Mouse (Mus musculus) hindbrain, postnatal 0 days (tissue): ENCODE data around the gene Hoxa10. TPM values are rescaled to one million over a fixed set of nuclear protein-coding genes. Genes with fewer than 3 reads are reported as not detected.
A peak's percentile ranks its signal among the peaks of the same experiment; 100 is the strongest.

Source experiments
- ATAC-seq: fragments of 200-750 bp; cut with Nextera tagmentation; 2 replicates; pipeline ENCODE4 v1.8.0; 2017; ENCODE audit warnings: mild to moderate bottlenecking, moderate TSS enrichment, moderate library complexity
- DNase-seq: peaks from one replicate; pipeline ENCODE4 v3.0.0-alpha.2; 2015; ENCODE audit warnings: low spot score
- H3K27ac ChIP-seq: fragments of 300-500 bp; sonication (generic); 2 replicates; pipeline ENCODE4 v1.5.1; 2014; ENCODE audit warnings: mild to moderate bottlenecking
- H3K27me3 ChIP-seq: fragments of 300-500 bp; sonication (generic); 2 replicates; pipeline ENCODE4 v1.6.1; 2014; ENCODE audit warnings: low read length, mixed read lengths; ENCODE audit not compliant: insufficient read depth
- H3K36me3 ChIP-seq: fragments of 300-500 bp; sonication (generic); 2 replicates; pipeline ENCODE4 v1.6.1; 2014; ENCODE audit warnings: low read length, mixed read lengths; ENCODE audit not compliant: insufficient read depth
- H3K4me1 ChIP-seq: fragments of 300-500 bp; sonication (generic); 2 replicates; pipeline ENCODE4 v1.6.1; 2014; ENCODE audit warnings: antibody characterized with exemption, low read length, mixed read lengths; ENCODE audit not compliant: insufficient read depth
- H3K4me2 ChIP-seq: fragments of 300-500 bp; sonication (generic); 2 replicates; pipeline ENCODE4 v1.6.1; 2014; ENCODE audit warnings: low read depth, mild to moderate bottlenecking, low read length, moderate library complexity, mixed read lengths
- H3K4me3 ChIP-seq: fragments of 300-500 bp; sonication (generic); 2 replicates; pipeline ENCODE4 v1.5.1; 2014; ENCODE audit warnings: low read length
- H3K9ac ChIP-seq: fragments of 300-500 bp; sonication (generic); replicated peaks from 2 replicates; pipeline ENCODE4 v1.6.1; 2014; ENCODE audit warnings: mild to moderate bottlenecking, low read length, moderate library complexity, mixed read lengths
- H3K9me3 ChIP-seq: fragments of 300-500 bp; sonication (generic); 2 replicates; pipeline ENCODE4 v1.6.1; 2016; ENCODE audit warnings: low read length, mixed read lengths
- CTCF ChIP-seq: IDR thresholded peaks from 2 replicates; pipeline ENCODE4 v1.5.1; 2016; ENCODE audit warnings: antibody characterized with exemption, control low read depth, low read depth
- WGBS: fragments of 180-500 bp; shearing (Covaris S2); extraction: QIAGEN DNeasy Blood & Tissue Kit; methylation state at CpG from one replicate; pipeline ENCODE4 v1.1.7; 2014; 5-methylcytosine and 5-hydroxymethylcytosine counted together
- polyA plus RNA-seq: library from polyadenylated mRNA; unstranded; fragments of >200 nt; fragmentation: Nextera tagmentation; extraction: Ambion mirVana; gene quantifications from 2 replicates; pipeline ENCODE4 v1.2.1, GENCODE M21; 2015
- total RNA-seq: library from RNA; depleted of rRNA; stranded (reverse); fragments of >200 nt; gene quantifications from 2 replicates; pipeline ENCODE4 v1.2.3, GENCODE M21; 2014

Gene Hoxa10
- total and polyA plus RNA-seq, 2 experiments from 2014 or later, result not detected

DNA sequence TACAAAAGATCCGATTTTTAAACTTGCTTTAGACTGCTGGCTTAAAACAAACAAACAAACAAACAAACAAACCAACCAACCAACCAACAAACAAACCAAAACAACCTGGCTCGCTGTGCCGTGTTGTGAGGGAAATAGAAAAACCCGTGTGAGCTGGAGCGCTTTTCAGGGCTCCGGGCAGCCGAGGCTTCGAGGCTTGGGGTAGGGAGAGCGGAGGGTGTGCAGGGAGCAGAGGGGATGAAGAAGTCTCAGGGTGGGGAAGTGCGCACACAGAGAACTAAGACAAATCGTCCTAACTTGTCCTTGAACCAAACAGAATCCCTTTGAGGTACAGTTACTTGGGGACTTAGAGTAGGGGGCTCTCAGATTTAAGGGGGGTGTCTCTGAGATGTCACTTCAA is 33.9 kb upstream of the Hoxa10 start:
- ATAC-seq (no peak), DNase-seq (no peak)
- H3K36me3 ChIP-seq, result no peaks in the 10 kb centered on the region
- peaks cover 79% of the 10 kb centered on the region for H3K27me3 ChIP-seq
- TF ChIP-seq CTCF, result no peak
- H3K4me2 ChIP-seq, result no peak overlapping the region
- no peak overlapping the region for H3K27ac ChIP-seq
- no peaks in the 10 kb centered on the region for H3K9me3 ChIP-seq
- H3K4me3 ChIP-seq, result no peak overlapping the region
- H3K9ac ChIP-seq, result no peak overlapping the region
- 2% methylated on average over 11 of the region's 11 CpGs for WGBS
- H3K4me1 ChIP-seq, result no peaks in the 10 kb centered on the region

DNA sequence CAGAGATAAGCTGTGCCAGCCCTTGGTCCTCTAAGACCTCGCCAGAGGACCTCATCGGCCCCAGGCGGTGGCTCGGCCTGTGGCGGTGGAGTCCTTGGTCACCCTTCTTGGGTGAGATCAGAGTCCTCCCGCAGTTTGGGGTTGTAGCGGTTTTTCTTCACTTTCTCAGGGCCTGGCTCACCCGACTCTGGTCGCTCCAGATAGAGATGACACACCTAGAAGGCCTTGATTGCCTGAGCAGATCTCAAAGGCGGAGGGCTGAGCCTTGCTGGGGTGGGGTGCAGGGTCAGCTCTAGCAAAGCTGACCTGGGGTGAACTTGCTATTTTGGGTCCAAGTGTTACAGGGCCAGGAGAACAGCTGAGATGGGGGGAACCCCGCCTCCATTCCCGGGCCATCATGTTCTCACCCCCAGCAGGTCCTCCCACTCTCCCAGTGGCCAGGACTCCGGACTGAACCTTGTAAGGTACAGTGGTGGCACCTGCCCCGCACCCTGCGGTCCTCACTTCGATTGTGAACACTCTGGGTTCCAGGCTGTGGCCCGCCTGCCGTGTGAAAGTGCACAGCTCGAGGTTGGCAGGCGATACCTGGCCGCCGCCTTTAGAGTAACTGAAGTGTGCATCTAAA is 33.1 kb upstream of the Hoxa10 start:
- Histone ChIP-seq H3K27ac (no peak overlapping the region), H3K9ac (no peak overlapping the region), H3K4me2 (no peak overlapping the region), H3K9me3 (no peaks in the 10 kb centered on the region), H3K27me3 (peaks cover 87% of the 10 kb centered on the region), H3K4me3 (no peak overlapping the region), H3K36me3 (no peaks in the 10 kb centered on the region), H3K4me1 (no peaks in the 10 kb centered on the region)
- 4% methylated on average over 22 of the region's 22 CpGs for WGBS
- ATAC-seq (no peak), DNase-seq (no peak)
- TF ChIP-seq CTCF, result no peak

DNA sequence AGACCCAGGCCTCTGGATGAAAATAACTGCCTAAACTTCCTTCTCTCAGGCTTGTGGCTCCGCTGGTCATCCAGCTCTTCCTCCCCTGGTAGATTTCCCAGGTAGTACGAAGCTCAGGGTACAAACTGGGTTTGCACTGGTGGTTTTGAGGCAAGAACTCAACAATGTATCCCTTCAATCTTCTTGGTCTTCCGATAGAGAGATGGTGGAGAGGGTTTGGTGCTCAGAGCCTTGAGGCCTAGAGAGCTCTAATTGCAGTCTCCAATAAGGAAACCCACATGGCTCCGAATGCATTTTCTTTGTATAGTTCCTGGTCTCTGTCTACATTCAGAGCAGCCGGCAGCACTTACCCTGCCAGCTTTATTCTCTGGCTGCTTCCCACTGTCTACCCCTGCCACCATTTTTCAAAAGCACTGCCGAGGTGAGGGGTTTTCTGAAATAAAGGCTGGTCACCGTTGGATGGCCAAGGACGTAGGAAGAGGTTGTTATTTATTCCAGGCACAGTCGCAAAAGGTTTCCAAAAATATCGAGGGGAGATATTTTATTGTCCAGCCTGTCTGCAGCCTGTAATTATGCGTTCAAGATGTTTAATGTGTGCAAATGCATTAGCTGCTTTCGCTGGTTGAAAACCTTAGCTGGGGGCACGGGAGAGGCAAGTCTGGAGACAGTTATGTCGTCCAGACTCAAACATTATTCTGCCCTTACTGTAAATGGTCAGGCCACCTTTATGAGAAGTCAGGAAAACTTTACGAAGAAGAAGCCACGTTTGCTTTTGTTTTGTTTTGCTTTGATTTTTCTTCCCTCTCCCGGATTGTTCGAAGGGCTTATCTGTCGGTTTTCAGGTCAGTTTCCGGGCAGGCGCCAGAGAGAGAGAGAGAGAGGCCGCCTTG is 32.4 kb upstream of the Hoxa10 start:
- no peak for TF ChIP-seq CTCF
- no peak for DNase-seq

DNA sequence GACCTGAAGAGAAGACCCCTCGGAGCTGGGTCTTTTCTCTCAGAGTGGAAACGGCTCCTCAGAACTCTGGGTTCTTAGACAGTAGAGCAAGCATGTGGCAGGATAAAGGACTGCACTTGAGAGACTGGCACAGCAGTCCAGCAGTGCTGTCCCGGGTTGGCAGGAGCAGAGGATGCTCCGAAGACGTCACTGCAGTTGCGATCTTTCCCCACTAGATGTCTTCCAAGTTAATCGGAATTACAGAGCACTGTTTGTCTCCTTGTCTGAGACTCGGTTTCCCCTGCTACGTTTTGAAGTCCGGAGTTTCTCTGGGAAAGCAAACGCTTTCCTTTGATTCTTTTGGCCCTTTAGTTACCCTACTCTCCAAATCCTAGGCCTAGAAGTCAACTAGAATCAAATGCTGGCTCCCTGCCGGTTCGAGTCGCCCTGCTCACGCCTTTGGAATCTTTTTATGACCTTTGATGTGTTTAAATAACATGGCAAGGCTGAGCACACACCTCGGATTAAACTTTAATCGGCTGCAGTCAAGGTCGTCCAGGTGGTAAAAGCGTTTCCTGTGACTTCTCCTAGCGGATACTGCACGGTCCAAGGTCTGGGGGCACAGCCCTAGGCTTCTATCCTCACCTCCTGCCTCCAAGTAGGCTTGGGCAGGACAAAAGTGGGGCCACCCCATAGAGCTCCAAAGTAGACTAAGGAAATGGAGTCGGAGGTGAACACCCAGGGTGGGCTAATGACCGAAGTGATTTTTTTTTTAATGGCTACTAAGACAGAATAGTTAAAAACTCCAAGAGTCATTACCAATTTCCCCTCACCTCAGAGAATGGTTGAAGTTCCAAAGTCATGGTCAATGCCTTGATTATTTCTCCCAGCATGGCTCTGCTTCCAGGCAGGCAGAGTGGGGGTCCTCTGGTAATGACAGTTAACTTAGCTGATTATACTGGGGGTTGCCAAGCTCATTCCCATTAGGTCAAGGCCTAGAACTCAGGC is 30.1 kb upstream of the Hoxa10 start:
- 0 out of 2 replicates have a peak overlapping the region, but pooled peaks have one; percentile 3 for H3K4me3 ChIP-seq
- ATAC-seq, result peak; percentile 59
- peaks cover 88% of the 10 kb centered on the region for H3K27me3 ChIP-seq
- no peaks in the 10 kb centered on the region for H3K9me3 ChIP-seq
- H3K36me3 ChIP-seq, result no peaks in the 10 kb centered on the region
- no peak overlapping the region for H3K27ac ChIP-seq
- WGBS, result 6% methylated on average over 23 of the region's 23 CpGs
- TF ChIP-seq CTCF, result peak; percentile 83
- H3K4me1 ChIP-seq, result no peaks in the 10 kb centered on the region
- H3K4me2 ChIP-seq, result no peak overlapping the region
- DNase-seq, result peak; percentile 83
- H3K9ac ChIP-seq, result no peak overlapping the region

More for the DNA sequence above, 32.4 kb upstream of the Hoxa10 start:
- 8% methylated on average over 22 of the region's 22 CpGs for WGBS
- no peak for ATAC-seq
- Histone ChIP-seq H3K4me2 (no peak overlapping the region), H3K4me1 (no peaks in the 10 kb centered on the region), H3K27me3 (peaks cover 91% of the 10 kb centered on the region), H3K9ac (no peak overlapping the region), H3K9me3 (no peaks in the 10 kb centered on the region), H3K36me3 (no peaks in the 10 kb centered on the region), H3K27ac (no peak overlapping the region), H3K4me3 (no peak overlapping the region)

DNA sequence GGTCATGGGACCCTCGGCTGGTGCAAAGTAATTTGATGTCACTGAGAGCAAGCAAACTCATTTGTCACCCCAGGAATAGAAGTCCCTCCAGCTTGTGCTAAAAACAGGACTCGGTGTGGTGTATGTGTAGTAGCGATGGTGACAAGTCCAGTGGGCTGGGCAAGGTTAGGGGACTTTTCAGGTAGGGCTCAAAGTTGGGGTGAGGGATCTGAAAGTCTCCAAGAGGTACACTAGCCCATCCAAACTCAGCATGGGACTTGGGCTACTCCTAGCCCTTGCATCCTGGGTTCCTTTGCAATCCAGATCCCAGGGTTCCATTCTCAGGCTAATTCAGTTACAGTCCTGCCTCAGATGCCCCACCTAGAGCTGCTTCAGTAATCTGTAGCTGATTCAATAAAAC is 28.1 kb upstream of the Hoxa10 start:
- H3K36me3 ChIP-seq, result no peaks in the 10 kb centered on the region
- TF ChIP-seq CTCF, result no peak
- H3K27me3 ChIP-seq, result peaks cover 92% of the 10 kb centered on the region
- no peak overlapping the region for H3K27ac ChIP-seq
- H3K9ac ChIP-seq, result no peak overlapping the region
- H3K4me3 ChIP-seq, result no peak overlapping the region
- H3K4me2 ChIP-seq, result no peak overlapping the region
- DNase-seq (no peak), ATAC-seq (no peak)
- WGBS, result 1% methylated on average over 3 of the region's 3 CpGs
- no peaks in the 10 kb centered on the region for H3K9me3 ChIP-seq
- H3K4me1 ChIP-seq, result no peaks in the 10 kb centered on the region

DNA sequence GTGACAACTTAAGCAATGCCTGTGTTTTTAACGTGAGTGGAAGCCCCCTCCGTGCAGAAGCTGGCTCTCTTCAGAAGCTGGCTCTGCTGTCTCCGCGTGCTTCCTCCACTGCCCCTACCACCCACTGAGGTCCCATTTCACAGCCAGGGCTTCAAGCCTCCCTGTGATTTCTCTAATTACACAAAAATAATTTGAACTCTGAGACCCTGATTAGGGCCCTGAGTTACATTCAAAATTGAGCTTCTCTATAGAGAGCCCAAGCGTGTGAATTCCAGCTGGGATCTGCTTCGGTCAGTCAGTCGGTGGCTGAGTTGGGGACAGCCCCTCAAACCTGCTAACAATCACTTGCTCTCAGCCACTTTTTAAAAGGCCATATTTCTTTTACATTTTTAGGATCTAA is 27.7 kb upstream of the Hoxa10 start:
- DNase-seq (no peak), ATAC-seq (no peak)
- TF ChIP-seq CTCF, result no peak
- Histone ChIP-seq H3K27me3 (peaks cover 92% of the 10 kb centered on the region), H3K36me3 (no peaks in the 10 kb centered on the region), H3K27ac (no peak overlapping the region), H3K4me2 (no peak overlapping the region), H3K9me3 (no peaks in the 10 kb centered on the region), H3K4me3 (no peak overlapping the region), H3K4me1 (no peaks in the 10 kb centered on the region), H3K9ac (no peak overlapping the region)
- WGBS, result 1% methylated on average over 7 of the region's 7 CpGs
